Mouse (Mus musculus) retina, embryonic 14.5 days (tissue): Measurements from ENCODE around the gene Mn1.

Experiments
- DNase-seq: peaks from one replicate; pipeline ENCODE4 v3.0.0-alpha.2; 2015; ENCODE audit warnings: low spot score

The Mn1 gene

GRCm38 (mm10) chr5:111409412-111410044 lies 7.6 kb upstream of the Mn1 start:
- peak; percentile 73 for DNase-seq

- no peak for DNase-seq
Measured at GRCm38 (mm10) chr5:111410665-111411064, 6.5 kb upstream of the Mn1 start.

DNA sequence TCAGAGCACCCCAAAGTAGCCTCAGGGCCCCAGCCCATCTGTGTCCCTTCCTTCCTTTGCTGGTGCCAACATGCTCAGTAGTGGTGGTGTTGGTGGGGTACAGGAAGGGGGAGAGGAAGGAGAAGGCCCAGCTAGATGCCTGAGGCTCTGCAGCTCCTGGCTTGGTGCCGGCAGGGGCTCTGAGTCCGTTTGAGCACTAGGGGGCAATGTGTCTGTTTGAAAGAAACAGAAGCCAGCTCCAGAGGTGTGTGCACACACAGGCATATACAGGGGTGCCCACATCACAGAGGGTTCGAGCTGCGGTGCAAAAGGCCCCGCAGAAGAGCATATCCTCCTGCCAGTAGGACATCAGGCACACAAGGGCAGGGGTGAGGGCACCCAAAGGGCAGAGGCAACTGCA lies 3.0 kb upstream of the Mn1 start:
- peak; percentile 91 for DNase-seq

DNA sequence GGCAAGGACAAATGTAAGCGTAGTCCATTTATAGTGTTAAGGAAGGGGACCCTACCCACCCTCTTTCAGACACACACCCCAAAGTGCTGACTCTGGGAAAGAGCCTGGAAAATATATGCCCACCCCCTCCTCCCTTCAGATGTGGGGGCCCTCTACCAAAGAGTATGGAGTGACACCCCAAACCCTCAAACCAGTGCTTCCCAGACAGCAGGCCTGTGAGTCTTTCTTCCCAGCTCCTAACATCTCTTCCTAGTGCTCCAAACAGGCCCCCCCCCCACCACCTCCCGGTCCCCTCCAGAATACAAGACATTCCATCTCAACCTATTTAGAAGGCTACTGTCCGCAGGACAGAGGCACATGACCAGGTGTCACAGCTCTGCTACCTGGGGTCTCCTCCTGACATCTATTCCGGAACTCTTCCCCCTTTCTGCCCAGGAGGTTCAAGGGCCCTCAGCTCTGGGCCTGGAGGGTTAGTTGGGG lies 2.4 kb upstream of the Mn1 start:
- no peak for DNase-seq

GRCm38 (mm10) chr5:111415575-111415974 lies 1.6 kb upstream of the Mn1 start:
- no peak for DNase-seq

DNA sequence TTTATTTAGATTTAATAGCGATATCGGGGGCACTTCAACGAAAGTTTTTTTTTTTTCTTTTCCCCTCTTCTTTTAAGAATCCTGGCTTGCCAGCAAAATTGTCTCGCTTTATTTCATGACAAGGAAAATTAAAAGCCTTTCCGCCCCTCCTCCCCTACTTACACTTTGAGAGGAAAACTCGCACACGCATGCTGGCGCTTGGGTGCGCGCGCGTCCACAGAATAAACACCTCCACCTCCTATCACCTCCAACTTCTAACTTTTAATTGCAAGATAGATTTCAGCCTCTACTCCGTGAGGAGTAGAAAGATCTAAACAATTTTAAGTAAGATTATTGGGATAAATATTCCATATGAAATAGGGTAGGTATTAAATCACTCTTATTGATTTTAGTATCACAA lies 1.1 kb upstream of the Mn1 start:
- no peak for DNase-seq

DNA sequence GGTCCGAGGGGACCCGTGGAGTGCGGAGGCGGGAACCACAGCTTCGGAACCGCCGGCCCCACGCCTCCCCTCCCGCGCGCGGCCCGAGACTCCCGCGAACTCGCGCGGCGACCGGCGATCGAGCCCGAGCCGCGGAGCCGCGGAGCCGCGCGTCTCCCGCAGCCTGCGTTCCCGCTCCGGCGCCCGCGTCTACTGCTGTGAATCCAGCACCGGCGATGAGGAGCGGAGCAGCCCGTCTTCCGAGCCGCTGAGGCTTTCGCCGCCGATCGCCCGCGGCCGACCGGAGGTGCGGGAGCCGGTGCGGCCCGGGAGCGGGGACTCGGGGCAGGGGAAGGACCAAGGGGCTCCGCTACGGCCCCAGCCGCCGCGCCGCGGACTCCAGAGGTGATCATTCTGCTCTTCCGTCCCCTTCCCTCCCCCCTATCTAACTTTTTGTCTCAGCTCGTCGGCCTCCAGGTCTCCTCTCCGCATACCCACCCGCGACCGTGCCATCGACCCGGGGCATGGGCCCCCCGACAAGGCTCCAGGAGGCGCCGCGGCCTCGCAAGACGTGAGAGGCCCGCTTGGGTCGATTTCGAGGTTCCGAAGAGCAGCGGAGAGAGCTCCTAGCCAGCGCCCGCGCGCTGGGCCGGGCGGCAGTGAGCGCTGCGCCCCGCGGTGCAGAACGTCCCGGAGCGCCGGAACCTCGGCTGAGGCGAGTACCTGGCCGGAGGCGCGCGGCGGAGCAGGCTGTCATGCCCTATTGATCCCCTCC lies 393 bp downstream of the Mn1 start:
- no peak for DNase-seq

GRCm38 (mm10) chr5:111418202-111419120 lies 1.3 kb downstream of the Mn1 start:
- peak; percentile 58 for DNase-seq

DNA sequence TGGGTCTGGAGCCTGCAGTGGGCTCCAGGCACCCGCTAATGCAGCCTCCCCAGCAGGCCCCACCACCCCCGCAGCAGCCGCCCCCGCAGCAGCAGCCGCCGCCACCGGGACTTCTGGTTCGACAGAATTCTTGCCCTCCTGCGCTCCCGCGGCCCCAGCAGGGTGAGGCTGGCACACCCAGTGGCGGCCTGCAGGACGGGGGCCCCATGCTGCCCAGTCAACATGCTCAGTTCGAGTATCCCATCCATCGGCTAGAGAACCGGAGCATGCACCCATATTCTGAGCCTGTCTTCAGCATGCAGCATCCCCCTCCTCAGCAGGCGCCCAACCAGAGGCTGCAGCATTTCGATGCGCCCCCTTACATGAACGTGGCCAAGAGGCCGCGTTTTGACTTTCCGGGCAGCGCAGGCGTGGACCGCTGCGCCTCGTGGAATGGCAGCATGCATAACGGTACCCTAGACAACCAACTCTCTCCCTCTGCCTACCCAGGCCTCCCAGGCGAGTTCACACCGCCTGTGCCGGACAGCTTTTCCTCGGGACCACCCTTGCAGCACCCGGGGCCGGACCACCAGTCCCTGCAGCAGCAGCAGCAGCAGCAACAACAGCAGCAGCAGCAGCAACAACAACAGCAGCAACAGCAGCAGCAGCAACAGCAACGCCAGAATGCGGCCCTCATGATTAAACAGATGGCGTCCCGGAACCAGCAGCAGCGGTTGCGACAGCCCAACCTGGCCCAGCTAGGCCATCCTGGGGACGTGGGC lies 2.1 kb downstream of the Mn1 start:
- peak; percentile 51 for DNase-seq

- DNase-seq = peak; percentile 54
Measured at GRCm38 (mm10) chr5:111420011-111420691, 3.0 kb downstream of the Mn1 start.

DNA sequence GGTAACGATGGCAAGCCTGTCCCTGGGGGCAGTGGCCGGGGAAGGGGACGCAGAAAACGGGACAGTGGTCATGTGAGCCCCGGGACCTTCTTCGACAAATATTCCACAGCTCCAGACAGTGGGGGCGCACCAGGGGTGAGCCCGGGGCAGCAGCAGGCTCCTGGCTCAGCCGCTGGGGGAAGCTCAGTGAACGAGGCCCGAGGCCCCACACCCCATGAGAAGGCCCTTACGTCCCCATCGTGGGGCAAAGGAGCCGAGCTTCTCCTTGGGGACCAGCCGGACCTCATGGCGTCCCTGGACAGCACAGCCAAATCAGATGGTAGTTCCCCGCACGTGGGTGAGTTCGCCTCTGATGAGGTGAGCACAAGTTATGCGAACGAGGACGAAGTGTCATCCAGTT lies 3.7 kb downstream of the Mn1 start:
- no peak for DNase-seq

DNA sequence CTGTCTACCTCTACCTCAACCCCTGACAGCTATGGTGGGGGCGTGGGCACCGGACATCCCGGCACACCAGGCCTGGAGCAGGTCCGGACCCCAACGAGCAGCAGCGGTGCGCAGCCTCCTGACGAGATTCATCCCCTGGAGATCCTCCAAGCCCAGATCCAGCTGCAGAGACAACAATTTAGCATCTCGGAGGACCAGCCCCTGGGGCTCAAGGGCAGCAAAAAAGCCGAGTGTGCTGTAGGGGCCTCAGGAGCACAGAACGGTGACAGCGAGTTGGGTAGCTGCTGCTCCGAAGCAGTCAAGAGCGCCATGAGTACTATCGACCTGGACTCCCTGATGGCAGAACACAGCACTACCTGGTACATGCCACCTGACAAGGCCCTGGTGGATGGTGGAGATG lies 4.3 kb downstream of the Mn1 start:
- no peak for DNase-seq

GRCm38 (mm10) chr5:111422058-111422800 lies 5.1 kb downstream of the Mn1 start:
- DNase-seq = no peak

DNA sequence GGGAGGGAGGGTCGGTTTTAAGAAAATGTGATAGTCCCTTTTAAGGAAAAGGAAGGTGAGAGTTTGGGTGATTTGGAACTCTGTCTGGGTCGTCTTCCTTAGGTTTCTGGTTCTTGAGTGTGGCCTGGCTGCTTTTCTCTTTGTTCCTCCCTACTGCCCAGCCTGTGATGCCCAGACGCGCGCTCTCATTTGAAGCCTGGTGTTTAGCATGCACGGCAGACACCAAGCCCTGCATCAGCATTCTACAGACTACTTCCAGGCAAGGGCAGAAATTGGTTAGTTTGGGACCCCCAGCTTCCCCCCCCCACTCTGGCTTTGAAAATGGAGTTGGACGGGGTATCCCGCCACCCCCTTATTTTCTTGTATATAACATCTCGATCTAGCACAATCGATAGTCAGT lies 5.8 kb downstream of the Mn1 start:
- no peak for DNase-seq

DNA sequence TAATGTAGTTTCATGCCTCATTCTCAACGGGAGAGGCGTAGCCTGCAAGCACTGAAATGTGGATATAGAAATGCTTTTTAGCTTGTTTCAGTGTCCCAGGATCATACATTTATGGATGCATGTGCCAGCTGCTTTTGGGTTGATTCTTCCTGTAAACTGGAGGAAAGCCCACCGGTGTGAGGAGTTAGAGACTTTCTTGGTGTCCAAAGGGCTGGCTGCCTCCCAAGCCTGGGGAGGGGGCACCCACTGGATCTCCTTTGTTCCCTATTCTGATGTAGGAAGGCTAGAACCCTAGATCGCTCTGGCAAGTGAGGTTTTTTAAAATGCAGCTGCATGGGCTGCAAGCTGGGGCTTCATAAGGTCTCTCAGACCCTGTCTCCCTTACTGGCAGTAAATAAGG lies 6.5 kb downstream of the Mn1 start:
- DNase-seq = no peak

- no peak for DNase-seq
Measured at GRCm38 (mm10) chr5:111425813-111426212, 8.7 kb downstream of the Mn1 start.

DNA sequence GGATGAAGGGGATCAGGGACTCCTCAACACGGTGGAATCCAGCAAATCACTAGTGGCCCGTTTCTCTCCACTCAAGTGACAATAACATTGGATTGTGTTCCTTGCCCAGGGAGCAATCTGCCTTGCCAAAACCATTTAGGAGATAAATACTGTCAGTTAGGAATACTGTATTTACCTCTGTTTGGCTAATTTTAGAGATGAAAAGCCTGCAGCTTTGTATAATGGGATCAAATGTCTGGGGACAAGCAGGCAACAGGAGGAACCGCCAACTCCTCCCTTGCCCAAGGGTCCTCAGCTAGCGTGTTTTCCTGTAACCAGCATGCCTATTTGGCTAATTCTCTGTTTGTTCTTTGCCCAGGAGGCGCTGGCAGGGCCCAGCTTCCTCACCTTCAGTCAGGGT lies 9.1 kb downstream of the Mn1 start:
- DNase-seq = no peak

DNA sequence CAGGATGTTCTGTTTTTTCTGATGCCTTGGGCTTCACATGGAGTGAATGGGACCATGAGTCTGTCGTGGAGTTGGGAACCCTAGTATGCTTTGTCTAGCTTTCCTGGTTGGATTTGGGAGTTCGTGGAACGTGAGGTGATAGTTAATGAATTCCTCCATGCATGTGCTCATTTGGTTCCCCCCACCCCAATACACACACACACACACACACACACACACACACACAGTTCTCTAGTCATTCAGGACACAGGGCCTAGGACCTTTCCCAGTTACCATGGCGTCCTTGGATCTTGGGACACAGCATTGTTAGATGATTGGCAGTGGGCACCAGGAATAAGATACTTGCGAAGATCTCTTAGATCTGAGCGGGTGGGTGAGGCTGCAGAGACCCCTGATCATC lies 11.7 kb downstream of the Mn1 start:
- no peak for DNase-seq

DNA sequence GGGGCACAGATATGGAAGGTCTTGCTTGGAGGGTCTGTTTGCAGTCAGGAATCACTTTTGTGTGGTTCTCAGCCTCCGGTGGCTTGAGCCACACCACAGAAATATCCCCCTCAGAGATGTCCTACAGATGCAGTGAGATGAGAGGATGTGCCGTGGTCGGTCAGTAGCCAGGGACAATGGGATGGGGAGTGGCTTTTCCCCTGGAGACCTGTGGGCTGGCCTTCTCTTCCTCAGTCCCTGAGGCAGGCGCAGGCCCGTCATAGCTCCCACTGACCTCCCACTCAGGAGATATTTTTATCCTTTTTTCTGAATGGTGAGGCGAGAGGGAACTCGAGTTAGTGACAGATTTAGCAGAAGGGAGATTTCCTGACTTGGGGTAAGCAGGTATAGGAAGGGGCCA lies 12.6 kb downstream of the Mn1 start:
- no peak for DNase-seq

GRCm38 (mm10) chr5:111431007-111431730 lies 14.0 kb downstream of the Mn1 start:
- no peak for DNase-seq
